Mouse (Mus musculus) ES-E14 (cell line): ENCODE measurements around the gene Slc37a1.

Experiments used
- CHD2 ChIP-seq: IDR thresholded peaks from 2 replicates; pipeline ENCODE4 v1.6.1; 2014; ENCODE audit warnings: mild to moderate bottlenecking, low read depth, low read length, inconsistent platforms
- MAFK ChIP-seq: IDR thresholded peaks from 2 replicates; pipeline ENCODE4 v1.6.1; 2014; ENCODE audit warnings: mild to moderate bottlenecking, low read depth, low read length, inconsistent platforms; ENCODE audit not compliant: insufficient read depth
- ZC3H11A ChIP-seq: IDR thresholded peaks from 2 replicates; pipeline ENCODE4 v1.6.1; 2012; ENCODE audit warnings: low read depth, mild to moderate bottlenecking, inconsistent platforms, low read length, borderline replicate concordance
- ZNF384 ChIP-seq: IDR thresholded peaks from 2 replicates; pipeline ENCODE4 v1.6.1; 2012; ENCODE audit warnings: low read depth, low read length, inconsistent platforms

- TF ChIP-seq MAFK: no peak
- no peak for TF ChIP-seq ZNF384
- TF ChIP-seq CHD2: no peak
- no peak for TF ChIP-seq ZC3H11A
Observed at GRCm38 (mm10) chr17:31267603-31268002, 19.0 kb upstream of the Slc37a1 start.
